Mouse (Mus musculus): ENCODE results near the gene Gar1. TPM values are rescaled to one million over a fixed set of nuclear protein-coding genes. Genes with fewer than 3 reads are reported as not detected.

Gar1 gene
- polyA plus RNA-seq, 1 experiment from 2014 or later: 23.2 TPM

- no peak overlapping the region for H3K9ac ChIP-seq (replicated peaks)
- H3K4me3 ChIP-seq (ENCODE audit: low read depth, low read length): no peak overlapping the region
- H3K27me3 ChIP-seq (ENCODE audit: insufficient read depth, low read length): no peaks in the 10 kb centered on the region
- WGBS (ENCODE audit: insufficient replicate concordance): 51% methylated on average over 2 of the region's 2 CpGs
- peaks cover 14% of the 10 kb centered on the region for H3K36me3 ChIP-seq (replicated peaks; ENCODE audit: insufficient read depth, low read length)
- H3K4me1 ChIP-seq (ENCODE audit: insufficient read depth): no peaks in the 10 kb centered on the region
- peaks cover 2% of the 10 kb centered on the region; the same call in 1 of the 2 replicates for H3K9me3 ChIP-seq (ENCODE audit: low read length)
- H3K4me2 ChIP-seq (ENCODE audit: low read depth, low read length): no peak overlapping the region
- ATAC-seq (no peak), DNase-seq (no peak)
- no peak overlapping the region for H3K27ac ChIP-seq (ENCODE audit: low read depth)
- TF ChIP-seq EP300 (IDR thresholded peaks at IDR 0.05; ENCODE audit: low read depth): no peak
- no peak for TF ChIP-seq CTCF (IDR thresholded peaks at IDR 0.05; ENCODE audit: low read depth)
Measured at GRCm38 (mm10) chr3:129862592-129862991, 31.4 kb upstream of the Gar1 start.

- ATAC-seq (0 out of 2 replicates have a peak, but pooled peaks have one; percentile 21), DNase-seq (no peak)
- no peaks in the 10 kb centered on the region for H3K9me3 ChIP-seq (ENCODE audit: low read length)
- peaks cover 9% of the 10 kb centered on the region for H3K4me1 ChIP-seq (ENCODE audit: insufficient read depth)
- no peaks in the 10 kb centered on the region for H3K27me3 ChIP-seq (ENCODE audit: insufficient read depth, low read length)
- peak overlapping the region; percentile 27; the same call in 1 of the 2 replicates for H3K9ac ChIP-seq (replicated peaks)
- 62% methylated on average over 7 of the region's 7 CpGs for WGBS (ENCODE audit: insufficient replicate concordance)
- no peaks in the 10 kb centered on the region; the same call in 1 of the 2 replicates for H3K36me3 ChIP-seq (replicated peaks; ENCODE audit: insufficient read depth, low read length)
- peak overlapping the region; percentile 53 for H3K4me2 ChIP-seq (ENCODE audit: low read depth, low read length)
- peak overlapping the region; percentile 36 for H3K4me3 ChIP-seq (ENCODE audit: low read depth, low read length)
- peak overlapping the region; percentile 85 for H3K27ac ChIP-seq (ENCODE audit: low read depth)
- no peak for TF ChIP-seq CTCF (IDR thresholded peaks at IDR 0.05; ENCODE audit: low read depth)
- TF ChIP-seq EP300 (IDR thresholded peaks at IDR 0.05; ENCODE audit: low read depth): no peak
Measured at GRCm38 (mm10) chr3:129846846-129847245, 15.7 kb upstream of the Gar1 start.

GRCm38 (mm10) chr3:129845868-129846267 lies 14.7 kb upstream of the Gar1 start:
- TF ChIP-seq EP300 (IDR thresholded peaks at IDR 0.05; ENCODE audit: low read depth) (no peak), CTCF (IDR thresholded peaks at IDR 0.05; ENCODE audit: low read depth) (no peak)
- 42% methylated on average over 2 of the region's 2 CpGs for WGBS (ENCODE audit: insufficient replicate concordance)
- Histone ChIP-seq H3K4me3 (ENCODE audit: low read depth, low read length) (peak overlapping the region; percentile 36), H3K9me3 (ENCODE audit: low read length) (no peaks in the 10 kb centered on the region), H3K9ac (replicated peaks) (0 out of 2 replicates have a peak overlapping the region, but pooled peaks have one; percentile 27), H3K4me1 (ENCODE audit: insufficient read depth) (peaks cover 9% of the 10 kb centered on the region), H3K36me3 (replicated peaks; ENCODE audit: insufficient read depth, low read length) (no peaks in the 10 kb centered on the region; the same call in 1 of the 2 replicates), H3K27ac (ENCODE audit: low read depth) (peak overlapping the region; percentile 85), H3K27me3 (ENCODE audit: insufficient read depth, low read length) (no peaks in the 10 kb centered on the region), H3K4me2 (ENCODE audit: low read depth, low read length) (peak overlapping the region; percentile 53)
- DNase-seq (no peak), ATAC-seq (peak; percentile 94)

GRCm38 (mm10) chr3:129838017-129838416 lies 6.8 kb upstream of the Gar1 start:
- peak overlapping the region; percentile 41 for H3K4me3 ChIP-seq (ENCODE audit: low read depth, low read length)
- peak; percentile 65 for DNase-seq
- whole genome bisulfite sequencing (ENCODE audit: insufficient replicate concordance): 44% methylated on average over 6 of the region's 7 CpGs
- H3K9me3 ChIP-seq (ENCODE audit: low read length): no peaks in the 10 kb centered on the region
- peak; percentile 74 for ATAC-seq
- TF ChIP-seq CTCF (IDR thresholded peaks at IDR 0.05; ENCODE audit: low read depth) (no peak), EP300 (IDR thresholded peaks at IDR 0.05; ENCODE audit: low read depth) (no peak)
- peaks cover 21% of the 10 kb centered on the region for H3K4me1 ChIP-seq (ENCODE audit: insufficient read depth)
- no peaks in the 10 kb centered on the region for H3K36me3 ChIP-seq (replicated peaks; ENCODE audit: insufficient read depth, low read length)
- H3K4me2 ChIP-seq (ENCODE audit: low read depth, low read length): peak overlapping the region; percentile 63
- H3K27me3 ChIP-seq (ENCODE audit: insufficient read depth, low read length): no peaks in the 10 kb centered on the region
- 0 out of 2 replicates have a peak overlapping the region, but pooled peaks have one; percentile 44 for H3K9ac ChIP-seq (replicated peaks)
- H3K27ac ChIP-seq (ENCODE audit: low read depth): 0 out of 2 replicates have a peak overlapping the region, but pooled peaks have one; percentile 89

GRCm38 (mm10) chr3:129836965-129837364 lies 5.8 kb upstream of the Gar1 start:
- Histone ChIP-seq H3K4me2 (ENCODE audit: low read depth, low read length) (peak overlapping the region; percentile 63), H3K36me3 (replicated peaks; ENCODE audit: insufficient read depth, low read length) (no peaks in the 10 kb centered on the region), H3K4me1 (ENCODE audit: insufficient read depth) (peaks cover 21% of the 10 kb centered on the region), H3K27ac (ENCODE audit: low read depth) (peak overlapping the region; percentile 89), H3K9ac (replicated peaks) (peak overlapping the region; percentile 44; the same call in 1 of the 2 replicates), H3K4me3 (ENCODE audit: low read depth, low read length) (peak overlapping the region; percentile 41), H3K27me3 (ENCODE audit: insufficient read depth, low read length) (no peaks in the 10 kb centered on the region), H3K9me3 (ENCODE audit: low read length) (no peaks in the 10 kb centered on the region)
- ATAC-seq (no peak), DNase-seq (no peak)
- TF ChIP-seq CTCF (IDR thresholded peaks at IDR 0.05; ENCODE audit: low read depth): no peak
- no peak for TF ChIP-seq EP300 (IDR thresholded peaks at IDR 0.05; ENCODE audit: low read depth)
- 52% methylated on average over 6 of the region's 6 CpGs for WGBS (ENCODE audit: insufficient replicate concordance)

GRCm38 (mm10) chr3:129836051-129836697 lies 5.0 kb upstream of the Gar1 start:
- H3K27me3 ChIP-seq (ENCODE audit: insufficient read depth, low read length): no peaks in the 10 kb centered on the region
- H3K4me2 ChIP-seq (ENCODE audit: low read depth, low read length): peak overlapping the region; percentile 63
- no peak overlapping the region for H3K9ac ChIP-seq (replicated peaks)
- peak; percentile 75 for ATAC-seq
- TF ChIP-seq CTCF (IDR thresholded peaks at IDR 0.05; ENCODE audit: low read depth): no peak
- no peak for TF ChIP-seq EP300 (IDR thresholded peaks at IDR 0.05; ENCODE audit: low read depth)
- peaks cover 21% of the 10 kb centered on the region for H3K4me1 ChIP-seq (ENCODE audit: insufficient read depth)
- no peaks in the 10 kb centered on the region for H3K36me3 ChIP-seq (replicated peaks; ENCODE audit: insufficient read depth, low read length)
- WGBS (ENCODE audit: insufficient replicate concordance): 17% methylated on average over 11 of the region's 11 CpGs
- peak overlapping the region; percentile 89 for H3K27ac ChIP-seq (ENCODE audit: low read depth)
- H3K4me3 ChIP-seq (ENCODE audit: low read depth, low read length): peak overlapping the region; percentile 41
- no peaks in the 10 kb centered on the region for H3K9me3 ChIP-seq (ENCODE audit: low read length)
- peak; percentile 55 for DNase-seq
